Mouse (Mus musculus): Measurements from ENCODE around the gene Blm. TPM values are rescaled to one million over a fixed set of nuclear protein-coding genes. Genes with fewer than 3 reads are reported as not detected.

Blm gene
- polyA plus RNA-seq, 1 experiment from 2014 or later, result 6.8 TPM

DNA sequence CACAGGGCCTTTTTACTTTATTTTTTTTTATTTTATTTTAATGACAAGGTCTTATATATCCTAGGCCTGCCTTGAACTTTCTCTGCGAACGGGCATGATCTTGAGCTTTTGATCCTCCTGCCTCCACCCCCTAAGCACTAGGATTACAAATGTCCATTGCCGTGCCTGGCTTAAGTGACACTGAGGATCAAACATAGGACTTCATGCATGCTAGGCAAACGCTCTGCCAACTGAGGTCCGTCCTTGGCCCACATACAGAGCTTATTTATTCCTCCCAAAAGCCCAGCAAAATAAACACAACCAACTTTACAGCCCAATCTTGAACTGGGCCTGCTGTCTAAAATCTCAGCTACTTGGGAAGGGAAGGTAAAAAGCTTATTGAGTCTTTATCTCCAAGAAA lies 122.1 kb downstream of the Blm start:
- Histone ChIP-seq H3K4me3 (ENCODE audit: low read depth, low read length) (no peak overlapping the region), H3K4me1 (ENCODE audit: control insufficient read depth, insufficient read depth, low read length) (no peaks in the 10 kb centered on the region), H3K9ac (ENCODE audit: low read depth, low read length) (no peak overlapping the region), H3K4me2 (ENCODE audit: low read length) (no peak overlapping the region), H3K9me3 (replicated peaks; ENCODE audit: control insufficient read depth, low read length, poor library complexity, severe bottlenecking) (no peaks in the 10 kb centered on the region), H3K27me3 (ENCODE audit: control insufficient read depth, insufficient read depth, low read depth, low read length) (no peaks in the 10 kb centered on the region), H3K27ac (ENCODE audit: low read length) (no peak overlapping the region), H3K36me3 (ENCODE audit: control insufficient read depth, insufficient read depth, low read length) (no peaks in the 10 kb centered on the region)
- 59% methylated on average over 5 of the region's 5 CpGs for WGBS
- ATAC-seq, result no peak

DNA sequence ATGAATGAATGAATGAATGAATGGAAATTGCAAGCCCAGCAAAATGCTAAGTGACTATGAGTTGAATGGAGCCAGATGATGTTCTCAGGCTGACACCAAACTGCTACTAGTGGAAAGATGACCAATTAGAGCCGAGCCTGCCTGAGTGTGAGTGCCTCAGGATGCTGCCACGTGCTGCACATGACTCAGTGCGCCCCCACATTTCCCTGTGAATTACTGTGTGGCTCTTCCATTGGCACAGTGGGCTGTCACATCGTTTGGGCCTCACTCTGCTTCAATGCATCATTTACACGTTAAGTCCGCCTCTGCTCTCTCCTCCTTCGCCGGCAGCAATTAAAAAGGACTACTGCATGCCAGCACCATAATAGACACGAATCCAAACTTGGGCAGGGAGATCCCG lies 122.6 kb downstream of the Blm start:
- Histone ChIP-seq H3K4me2 (ENCODE audit: low read length) (no peak overlapping the region), H3K4me3 (ENCODE audit: low read depth, low read length) (no peak overlapping the region), H3K27me3 (ENCODE audit: control insufficient read depth, insufficient read depth, low read depth, low read length) (no peaks in the 10 kb centered on the region), H3K4me1 (ENCODE audit: control insufficient read depth, insufficient read depth, low read length) (no peaks in the 10 kb centered on the region), H3K9me3 (replicated peaks; ENCODE audit: control insufficient read depth, low read length, poor library complexity, severe bottlenecking) (no peaks in the 10 kb centered on the region), H3K27ac (ENCODE audit: low read length) (no peak overlapping the region), H3K9ac (ENCODE audit: low read depth, low read length) (no peak overlapping the region), H3K36me3 (ENCODE audit: control insufficient read depth, insufficient read depth, low read length) (no peaks in the 10 kb centered on the region)
- 66% methylated on average over 10 of the region's 10 CpGs for WGBS
- no peak for ATAC-seq

DNA sequence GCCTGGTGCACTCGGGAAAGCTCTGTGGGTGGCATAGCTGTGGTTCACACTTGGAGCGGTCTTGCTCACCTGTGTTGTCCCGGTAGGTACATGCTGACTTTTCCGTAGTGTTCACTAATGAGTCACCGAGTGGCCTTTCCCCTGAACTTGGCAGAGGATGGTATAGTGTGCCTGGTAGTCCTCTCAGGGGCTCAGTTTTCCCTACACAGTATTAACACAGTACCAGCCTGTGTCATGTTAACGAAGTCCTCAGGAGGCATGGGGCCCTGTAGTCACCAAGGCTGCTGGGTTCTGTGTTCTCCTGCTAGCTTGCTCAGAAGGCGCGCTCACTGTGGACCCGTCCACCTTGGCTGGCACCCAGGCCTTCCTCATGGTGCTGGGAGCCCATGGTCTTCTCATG lies 124.5 kb downstream of the Blm start:
- no peak overlapping the region for H3K9ac ChIP-seq (ENCODE audit: low read depth, low read length)
- H3K4me1 ChIP-seq (ENCODE audit: control insufficient read depth, insufficient read depth, low read length), result no peaks in the 10 kb centered on the region
- H3K27me3 ChIP-seq (ENCODE audit: control insufficient read depth, insufficient read depth, low read depth, low read length), result no peaks in the 10 kb centered on the region; the same call in 1 of the 2 replicates
- no peak for ATAC-seq
- no peak overlapping the region for H3K27ac ChIP-seq (ENCODE audit: low read length)
- no peaks in the 10 kb centered on the region for H3K36me3 ChIP-seq (ENCODE audit: control insufficient read depth, insufficient read depth, low read length)
- no peak overlapping the region for H3K4me2 ChIP-seq (ENCODE audit: low read length)
- H3K4me3 ChIP-seq (ENCODE audit: low read depth, low read length), result no peak overlapping the region
- H3K9me3 ChIP-seq (replicated peaks; ENCODE audit: control insufficient read depth, low read length, poor library complexity, severe bottlenecking), result no peaks in the 10 kb centered on the region
- 82% methylated on average over 9 of the region's 9 CpGs for WGBS

DNA sequence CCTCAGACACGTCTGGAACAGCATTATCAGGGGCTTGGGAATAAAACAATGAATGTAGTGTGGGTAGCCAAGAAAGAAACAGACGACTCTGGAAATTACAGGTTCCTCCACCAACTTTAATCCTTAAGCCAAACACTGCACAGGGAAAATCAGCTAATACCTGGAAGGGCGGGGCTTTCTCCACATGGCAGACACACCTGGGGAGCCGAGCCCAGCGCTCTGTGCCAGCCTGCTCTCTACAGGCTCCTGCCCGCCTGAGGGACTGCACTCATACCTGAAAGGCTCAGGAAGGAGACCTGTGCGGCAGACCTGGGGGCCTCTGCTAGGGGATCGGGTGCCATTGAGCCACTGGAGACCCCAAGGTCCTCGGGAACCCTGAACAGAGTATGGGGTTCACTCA lies 127.2 kb downstream of the Blm start:
- Histone ChIP-seq H3K27me3 (ENCODE audit: control insufficient read depth, insufficient read depth, low read depth, low read length) (peaks cover 3% of the 10 kb centered on the region; the same call in 1 of the 2 replicates), H3K27ac (ENCODE audit: low read length) (no peak overlapping the region), H3K4me3 (ENCODE audit: low read depth, low read length) (no peak overlapping the region), H3K9me3 (replicated peaks; ENCODE audit: control insufficient read depth, low read length, poor library complexity, severe bottlenecking) (no peaks in the 10 kb centered on the region), H3K4me1 (ENCODE audit: control insufficient read depth, insufficient read depth, low read length) (peaks cover 2% of the 10 kb centered on the region; the same call in 1 of the 2 replicates), H3K36me3 (ENCODE audit: control insufficient read depth, insufficient read depth, low read length) (no peaks in the 10 kb centered on the region), H3K4me2 (ENCODE audit: low read length) (no peak overlapping the region), H3K9ac (ENCODE audit: low read depth, low read length) (no peak overlapping the region)
- ATAC-seq, result no peak
- 80% methylated on average over 9 of the region's 9 CpGs for WGBS

DNA sequence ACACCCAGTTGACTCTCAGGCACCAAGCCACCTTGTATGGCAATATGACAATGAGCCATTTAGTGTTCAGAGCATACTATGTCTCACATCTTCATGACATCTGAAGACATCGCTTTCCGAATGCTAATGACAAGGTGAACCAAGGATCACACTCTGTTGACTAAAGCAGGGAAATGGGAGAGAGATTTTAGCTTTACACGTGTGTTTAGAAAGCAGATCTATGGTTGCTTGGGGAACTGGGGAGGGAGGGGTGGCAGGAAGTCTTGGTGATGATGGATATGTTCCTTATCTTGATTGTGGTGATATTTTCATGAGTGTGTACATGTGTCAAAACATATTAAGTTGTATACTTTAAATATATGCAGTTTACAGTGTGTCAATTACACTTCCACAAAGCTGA lies 128.7 kb downstream of the Blm start:
- ATAC-seq, result no peak
- Histone ChIP-seq H3K9me3 (replicated peaks; ENCODE audit: control insufficient read depth, low read length, poor library complexity, severe bottlenecking) (no peaks in the 10 kb centered on the region), H3K36me3 (ENCODE audit: control insufficient read depth, insufficient read depth, low read length) (no peaks in the 10 kb centered on the region), H3K27ac (ENCODE audit: low read length) (no peak overlapping the region), H3K4me2 (ENCODE audit: low read length) (no peak overlapping the region), H3K27me3 (ENCODE audit: control insufficient read depth, insufficient read depth, low read depth, low read length) (peaks cover 3% of the 10 kb centered on the region; the same call in 1 of the 2 replicates), H3K9ac (ENCODE audit: low read depth, low read length) (no peak overlapping the region), H3K4me3 (ENCODE audit: low read depth, low read length) (no peak overlapping the region), H3K4me1 (ENCODE audit: control insufficient read depth, insufficient read depth, low read length) (peaks cover 7% of the 10 kb centered on the region)
- WGBS, result 83% methylated on average over 3 of the region's 3 CpGs

DNA sequence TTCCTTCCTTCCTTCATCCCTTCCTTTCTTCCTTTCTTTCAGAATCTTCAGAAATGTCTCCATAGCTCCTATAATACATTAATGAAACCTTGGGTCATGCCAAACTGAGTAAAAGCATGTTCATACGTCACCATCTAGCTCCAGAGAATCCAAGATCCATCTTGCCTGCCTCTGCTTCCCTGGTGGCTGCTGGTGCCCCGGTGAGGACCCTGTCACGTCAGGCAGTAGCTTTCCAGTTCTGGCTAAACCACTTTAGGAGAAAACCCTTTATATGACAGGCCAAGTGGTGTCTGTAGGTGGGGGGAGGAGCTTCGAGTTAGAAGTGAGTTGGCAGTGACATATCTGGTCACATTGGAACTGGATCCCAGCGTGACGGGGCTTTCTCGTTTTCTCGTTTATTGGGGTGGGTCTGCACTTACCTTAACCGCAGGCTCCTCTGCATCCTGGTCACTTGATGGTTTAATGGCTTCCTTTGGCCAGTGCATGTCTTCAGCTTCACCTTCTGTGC lies 129.7 kb downstream of the Blm start, which contains the start of gene Furin:
Gene Furin, minus strand, starts transcription at position 249 of the 508 bp plus-strand sequence.
- H3K27ac ChIP-seq (ENCODE audit: low read length), result no peak within 1 kb of the TSS
- H3K36me3 ChIP-seq (ENCODE audit: control insufficient read depth, insufficient read depth, low read length), result no peaks in the 10 kb centered on the region
- peaks cover 16% of the 10 kb centered on the region for H3K4me1 ChIP-seq (ENCODE audit: control insufficient read depth, insufficient read depth, low read length)
- H3K4me3 ChIP-seq (ENCODE audit: low read depth, low read length), result no peak within 1 kb of the TSS
- no peak within 1 kb of the TSS for H3K4me2 ChIP-seq (ENCODE audit: low read length)
- H3K9ac ChIP-seq (ENCODE audit: low read depth, low read length), result no peak within 1 kb of the TSS
- peaks cover 3% of the 10 kb centered on the region; the same call in 1 of the 2 replicates for H3K27me3 ChIP-seq (ENCODE audit: control insufficient read depth, insufficient read depth, low read depth, low read length)
- ATAC-seq, result no peak
- H3K9me3 ChIP-seq (replicated peaks; ENCODE audit: control insufficient read depth, low read length, poor library complexity, severe bottlenecking), result no peaks in the 10 kb centered on the region
- WGBS, result 78% methylated on average over 9 of the region's 9 CpGs

Other genes with a start within 250 kb of the Blm start
- 22.6 and 23.7 TPM in 2 replicates for gene Prc1, start 240.7 kb downstream of the Blm start, polyA plus RNA-seq (2015; fragmentation: Nextera tagmentation; extraction: Ambion mirVana)
- 10.6 and 10.7 TPM in 2 replicates for gene Rccd1, start 210.7 kb downstream of the Blm start, polyA plus RNA-seq (2015; fragmentation: Nextera tagmentation; extraction: Ambion mirVana)
- 61.9 and 62.6 TPM in 2 replicates for gene Unc45a, start 194.1 kb downstream of the Blm start, polyA plus RNA-seq (2015; fragmentation: Nextera tagmentation; extraction: Ambion mirVana)
- 23.3 and 27.7 TPM in 2 replicates for gene Hddc3, start 192.0 kb downstream of the Blm start, polyA plus RNA-seq (2015; fragmentation: Nextera tagmentation; extraction: Ambion mirVana)
- 25.2 and 25.8 TPM in 2 replicates for gene Man2a2, start 163.7 kb downstream of the Blm start, polyA plus RNA-seq (2015; fragmentation: Nextera tagmentation; extraction: Ambion mirVana)
- 2.7 and 3.4 TPM in 2 replicates for gene Fes, start 147.2 kb downstream of the Blm start, polyA plus RNA-seq (2015; fragmentation: Nextera tagmentation; extraction: Ambion mirVana)
- gene Furin, start 129.7 kb downstream of the Blm start, polyA plus RNA-seq (2015; fragmentation: Nextera tagmentation; extraction: Ambion mirVana), result 3.9 and 4.1 TPM in 2 replicates
- 12.7 and 13.7 TPM in 2 replicates for gene Crtc3, start 153.8 kb upstream of the Blm start, polyA plus RNA-seq (2015; fragmentation: Nextera tagmentation; extraction: Ambion mirVana)

All from midbrain, embryonic 16.5 days (tissue).